Mouse (Mus musculus) erythroblast, adult 5-6 weeks (primary cell): ENCODE data around the gene Rnf214. TPM values are rescaled to one million over a fixed set of nuclear protein-coding genes. Genes with fewer than 3 reads are reported as not detected.
A peak's percentile ranks its signal among the peaks of the same experiment; 100 is the strongest.

ENCODE experiments used
- ATAC-seq: replicated peaks from 2 replicates; pipeline ENCODE4 v1.8.0; 2016; ENCODE audit warnings: moderate number of reproducible peaks, mild to moderate bottlenecking, moderate TSS enrichment, inconsistent platforms; ENCODE audit not compliant: poor library complexity, low FRiP score, severe bottlenecking
- total RNA-seq, 2 experiments: library from RNA; stranded (forward) in 1 of 2; stranded (reverse) in 1 of 2; fragments of 150-400 nt in 1 of 2; fragments of 200-764, 138-1000 nt in 1 of 2; gene quantifications; 2 replicates each; pipeline versions ENCODE4 v1.2.3 to v1.2.4; 2015 to 2017; ENCODE audit warnings: low replicate concordance in 2 of 2

Gene Rnf214
- total RNA-seq (2015; ENCODE audit: low replicate concordance): 7.3 and 17.3 TPM in 2 replicates
- total RNA-seq (2017; ENCODE audit: low replicate concordance): 17.3 and 22.4 TPM in 2 replicates

DNA sequence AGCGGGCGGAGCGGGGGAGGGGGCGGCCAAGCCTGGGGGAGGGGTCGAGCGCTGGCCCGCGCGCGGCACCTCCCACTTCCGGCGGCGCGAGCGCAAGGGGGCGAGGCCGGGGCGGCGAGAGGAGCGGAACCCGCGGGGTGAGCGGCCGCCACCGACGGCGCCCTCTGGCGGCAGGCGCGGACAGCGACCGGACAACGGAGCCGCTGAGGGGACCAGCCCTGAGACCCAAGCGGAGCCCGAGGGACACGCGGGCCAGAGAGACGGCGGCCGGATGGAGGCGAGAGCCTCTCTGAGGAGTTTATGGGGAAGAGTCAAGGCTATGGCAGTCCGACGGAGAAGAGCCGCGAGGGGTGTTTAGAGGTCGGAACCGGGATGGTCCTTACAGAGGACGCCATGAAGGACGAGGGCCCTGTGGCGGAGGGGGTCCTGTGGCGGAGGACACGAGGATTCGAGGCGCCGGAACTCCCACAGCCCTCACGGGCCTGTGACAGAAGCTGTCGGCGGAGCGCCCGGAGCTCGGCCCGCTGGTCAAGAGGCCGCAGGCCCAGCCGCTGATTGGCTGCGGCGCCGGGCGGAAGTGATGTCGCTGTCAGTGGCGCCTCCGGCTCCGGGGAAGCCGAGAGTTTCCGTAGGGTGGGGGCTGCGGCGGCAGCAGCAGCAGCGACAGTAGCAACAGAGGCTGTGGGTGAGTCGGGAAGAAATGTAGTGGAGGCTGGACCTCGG is at the start of gene Rnf214, which contains the start of gene Pcsk7:
Gene Rnf214 (minus strand): TSS at position 557 of the 723 bp plus-strand sequence.
Gene Pcsk7 (plus strand): TSS at position 143 of the 723 bp plus-strand sequence.
- ATAC-seq: peak; percentile 93

DNA sequence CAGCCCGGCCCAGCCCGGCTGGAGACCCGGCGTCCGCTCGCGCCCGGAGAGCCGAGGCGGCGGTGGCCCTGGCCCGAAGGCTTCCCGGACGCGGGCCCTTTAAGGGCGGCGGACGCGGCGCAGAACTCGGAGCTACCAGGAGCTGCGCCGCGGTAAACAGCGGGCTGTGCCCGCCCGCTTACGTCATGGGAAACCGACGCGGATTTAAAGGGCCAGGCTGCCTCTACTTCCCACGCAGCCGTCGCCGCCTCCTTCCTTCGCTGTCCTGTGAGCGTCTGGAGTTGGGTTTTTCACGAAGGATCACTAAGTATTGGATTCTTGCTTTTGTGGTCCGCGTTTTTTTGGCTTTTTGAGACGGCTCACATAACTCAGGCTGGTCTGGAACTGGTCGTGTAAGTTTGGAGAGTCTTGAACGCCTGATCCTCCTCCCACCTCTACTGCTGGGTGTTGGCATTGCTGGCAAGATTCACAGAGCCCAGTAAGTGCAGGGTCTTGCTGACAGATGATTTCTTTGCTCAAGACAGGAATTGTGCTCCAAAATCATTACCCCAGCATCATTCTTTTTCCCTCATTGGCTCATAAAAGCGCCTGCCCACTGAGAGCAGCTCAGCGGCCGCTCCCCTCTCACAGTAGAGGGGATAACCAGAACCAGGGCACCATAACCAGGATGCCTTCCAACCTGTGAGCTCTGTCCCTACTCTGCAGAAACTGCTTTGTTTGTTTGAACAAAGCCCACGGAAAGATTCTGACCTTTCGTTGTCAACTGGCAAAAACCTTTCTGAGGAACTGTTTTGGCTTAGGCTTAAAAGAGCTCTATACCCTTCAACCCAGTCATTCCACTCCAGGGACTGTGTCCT is 48.6 kb upstream of the Rnf214 start, which contains the start of gene Sidt2:
Gene Sidt2 (minus strand): TSS at position 152 of the 857 bp plus-strand sequence.
- peak; percentile 93 for ATAC-seq

GRCm38 (mm10) chr9:45954294-45955106 is 47.8 kb upstream of the Rnf214 start:
- ATAC-seq: peak; percentile 50

DNA sequence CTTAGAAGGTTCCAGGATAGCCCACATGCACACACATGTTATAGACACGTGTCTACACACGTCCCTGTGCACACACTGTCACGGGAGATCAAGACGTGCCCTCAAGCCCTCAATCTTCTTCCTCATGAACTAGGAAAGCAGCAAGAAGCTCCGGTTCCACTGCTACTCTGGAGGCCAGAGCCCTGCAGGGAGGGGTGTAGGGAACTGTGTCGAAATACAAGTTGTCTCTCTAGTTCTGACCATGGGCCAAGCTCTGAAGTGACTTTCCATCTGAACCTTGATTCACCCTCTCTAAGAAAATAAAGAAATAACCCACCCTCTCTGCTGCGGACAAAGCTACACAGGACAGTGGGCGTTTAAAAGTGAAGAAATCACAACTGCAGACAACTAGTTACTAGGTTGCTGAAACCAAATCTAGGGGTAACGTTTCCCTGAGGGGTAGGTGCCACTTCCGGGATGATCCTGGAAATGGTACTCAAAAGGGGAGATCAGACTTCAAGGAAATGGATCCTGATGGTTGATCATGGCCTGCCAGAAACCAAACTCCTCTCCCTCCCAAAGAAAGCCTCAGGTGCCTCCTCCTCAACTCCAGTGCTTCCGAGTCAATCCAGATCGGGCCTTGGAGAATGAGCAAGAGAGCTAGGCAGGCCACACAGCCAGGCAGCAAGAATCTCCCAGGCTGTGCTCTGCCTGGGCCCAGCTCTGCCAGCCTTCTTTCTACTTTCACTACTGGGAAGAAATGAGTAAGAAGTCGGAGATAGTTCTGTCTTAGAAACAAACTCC is 47.0 kb upstream of the Rnf214 start:
- peak; percentile 16; the same call in 1 of the 2 replicates for ATAC-seq

GRCm38 (mm10) chr9:45952890-45953289 is 46.2 kb upstream of the Rnf214 start:
- ATAC-seq: no peak

GRCm38 (mm10) chr9:45952057-45952456 is 45.3 kb upstream of the Rnf214 start:
- no peak for ATAC-seq

DNA sequence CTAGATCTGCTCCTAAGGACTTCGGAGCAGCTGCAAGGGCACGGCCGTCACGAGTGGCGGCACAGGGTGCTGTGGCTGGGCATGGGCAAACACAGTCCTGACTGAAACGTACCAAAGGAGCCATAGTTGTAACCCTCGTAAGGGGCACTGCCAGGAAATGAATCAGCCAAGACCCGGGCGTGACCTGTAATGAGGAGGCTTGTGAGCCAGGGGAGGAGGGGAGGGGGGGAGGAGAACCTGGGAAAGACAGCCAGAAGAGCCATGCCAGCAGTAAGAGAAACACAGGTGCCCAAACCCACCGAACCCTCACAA is 40.1 kb upstream of the Rnf214 start:
- no peak for ATAC-seq

- no peak for ATAC-seq
Observed at GRCm38 (mm10) chr9:45946182-45946871, 39.6 kb upstream of the Rnf214 start.

DNA sequence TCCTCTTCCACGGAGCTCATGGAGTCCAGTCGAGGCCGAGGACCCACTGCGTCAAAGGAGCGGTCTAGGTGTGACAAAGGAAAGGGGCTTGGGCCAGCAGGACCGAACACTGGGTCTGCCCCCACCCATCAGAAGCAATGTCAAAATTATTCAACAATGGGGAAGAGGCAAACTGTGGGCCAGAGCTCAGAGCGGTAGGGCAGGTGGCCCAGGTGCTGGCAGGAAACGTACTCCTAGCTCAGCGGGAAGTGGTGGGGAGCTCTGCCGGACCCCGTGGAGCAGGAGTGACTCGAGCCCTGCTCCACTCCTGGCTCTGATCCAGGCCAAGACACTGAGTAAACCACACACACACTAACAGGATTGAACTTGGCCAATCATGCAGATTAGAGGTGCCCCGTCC is 39.0 kb upstream of the Rnf214 start:
- no peak for ATAC-seq

DNA sequence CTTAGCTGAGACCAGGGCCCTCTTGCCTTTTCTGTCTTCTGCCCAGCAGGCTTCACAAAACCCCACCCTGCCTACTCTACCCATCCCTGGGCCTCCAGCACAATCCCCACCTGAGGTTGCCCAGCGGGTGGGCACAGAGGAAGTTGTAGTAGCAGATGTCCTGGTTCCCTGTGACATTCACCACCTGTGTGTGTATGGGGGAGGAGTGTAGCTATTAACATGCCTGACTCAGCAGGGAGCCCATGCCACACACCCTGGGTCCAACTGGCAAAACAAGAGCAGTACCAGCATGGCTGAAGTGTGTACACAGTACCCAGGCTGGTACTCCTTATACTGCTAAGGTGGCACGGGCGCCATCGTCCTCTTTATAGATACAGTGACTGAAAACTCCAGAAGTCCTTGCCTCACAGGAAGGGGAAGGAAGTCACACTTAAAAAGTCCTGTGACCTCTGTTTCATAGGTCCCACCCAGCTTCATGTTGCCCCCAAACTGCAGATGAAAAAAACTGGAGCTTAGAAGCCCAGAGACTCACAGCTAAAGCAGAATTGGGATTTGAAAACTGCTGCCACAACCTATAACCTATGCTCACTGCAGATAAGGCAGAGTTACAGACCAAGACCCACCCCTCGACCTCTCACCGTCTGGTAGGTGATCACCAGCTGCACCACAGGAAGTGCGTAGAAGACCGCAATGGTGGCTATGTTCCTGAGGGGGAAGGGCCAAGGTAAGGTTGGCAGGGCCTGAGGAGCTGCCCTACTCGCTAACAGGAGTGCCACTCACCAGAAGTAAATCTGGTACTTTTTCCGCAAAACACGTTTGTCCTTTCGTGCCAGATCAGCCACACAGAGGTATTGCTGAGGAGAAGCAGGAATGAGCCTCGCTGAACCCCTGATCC is 38.0 kb upstream of the Rnf214 start:
- no peak for ATAC-seq

- ATAC-seq: no peak
Observed at GRCm38 (mm10) chr9:45943628-45944505, 37.2 kb upstream of the Rnf214 start.

DNA sequence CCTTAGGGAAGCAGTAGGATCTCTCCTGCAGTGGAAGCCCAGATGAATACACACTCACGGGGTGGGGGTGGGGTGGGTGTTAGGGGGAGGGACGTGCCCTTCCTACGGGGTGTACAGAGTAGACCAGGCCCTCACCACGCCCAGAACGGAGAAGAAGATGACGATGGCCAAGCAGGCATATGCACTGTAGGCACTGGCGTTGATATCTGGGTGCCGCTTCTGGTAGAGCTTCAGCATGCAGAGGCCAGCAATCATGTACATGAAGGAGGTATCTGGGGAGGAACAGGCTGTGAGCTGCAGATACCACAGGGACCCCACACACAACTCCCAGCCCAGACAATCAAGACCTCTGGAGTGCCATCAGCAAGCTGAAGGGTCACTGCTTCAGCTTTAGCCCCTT is 36.2 kb upstream of the Rnf214 start:
- ATAC-seq: no peak

DNA sequence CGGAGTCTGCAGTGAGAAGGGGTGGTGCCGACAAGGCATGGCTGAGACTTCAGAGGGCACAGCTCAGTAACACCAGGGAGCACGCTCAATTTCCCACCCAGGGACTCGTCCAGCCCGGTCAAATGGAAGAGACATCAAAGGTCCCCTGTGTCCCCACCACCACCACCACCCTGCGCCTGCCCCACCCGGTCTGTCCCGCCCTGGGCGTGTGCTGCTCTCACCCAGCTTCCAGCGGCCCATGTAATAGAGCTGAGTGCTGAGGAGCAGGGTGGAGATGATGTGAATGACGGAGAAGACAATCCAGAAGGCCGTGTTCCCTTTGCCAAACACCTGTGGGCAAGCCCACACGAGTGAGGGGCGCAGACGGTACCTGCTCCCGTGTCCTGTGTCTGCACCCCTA is 35.8 kb upstream of the Rnf214 start:
- no peak for ATAC-seq

- no peak for ATAC-seq
Observed at GRCm38 (mm10) chr9:45941329-45941888, 34.7 kb upstream of the Rnf214 start.

DNA sequence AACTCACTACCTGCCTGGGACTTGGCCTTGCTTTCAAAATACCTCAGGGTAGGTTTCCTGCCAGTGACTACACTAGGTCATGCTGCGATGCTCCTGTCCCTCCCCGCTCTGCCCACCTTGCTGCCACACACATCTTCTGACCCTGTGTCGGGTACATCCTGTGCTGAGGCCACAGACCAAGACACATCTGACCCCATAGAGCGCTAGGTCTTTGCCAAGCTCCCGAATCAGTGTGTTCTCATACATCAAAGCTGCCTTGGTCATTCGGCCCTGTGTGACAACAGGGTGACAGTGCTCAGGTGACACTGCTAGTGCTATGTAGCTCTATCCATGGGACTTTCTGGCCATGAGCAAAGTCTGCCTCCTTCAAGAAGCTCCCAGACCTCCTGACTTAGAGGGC is 33.1 kb upstream of the Rnf214 start:
- ATAC-seq: no peak

DNA sequence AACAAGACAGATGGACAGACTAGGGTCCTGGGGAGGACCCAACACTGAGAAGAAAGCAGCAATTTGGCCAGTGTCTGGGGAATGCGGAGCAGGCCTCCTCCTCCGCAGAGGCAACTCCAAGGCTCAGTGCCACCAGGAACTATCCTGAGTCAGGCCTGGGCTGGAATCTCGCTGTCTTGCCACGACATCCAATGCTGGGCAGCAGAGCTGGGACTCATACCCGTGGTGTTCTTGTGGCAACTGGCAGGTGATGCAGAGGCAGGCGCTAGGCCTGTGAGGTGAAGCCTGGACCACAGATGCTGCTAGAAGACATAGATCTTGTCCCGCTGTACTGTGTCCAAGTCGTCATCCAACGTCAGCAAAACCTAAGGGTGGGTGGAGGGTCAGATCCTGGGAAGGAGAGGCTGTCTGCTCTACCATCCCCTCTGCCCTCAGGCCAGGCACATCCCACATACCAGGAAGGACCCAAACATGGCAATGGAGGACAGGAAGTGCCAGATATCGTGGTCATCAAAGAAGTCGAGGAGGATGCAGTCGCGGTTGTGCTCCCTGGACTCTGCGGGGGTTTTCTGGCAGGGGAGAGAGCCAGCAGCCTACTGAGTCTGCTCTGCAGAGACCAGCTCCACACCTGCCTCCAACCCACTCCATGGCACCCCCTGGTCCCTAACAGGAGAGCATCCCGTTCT is 32.4 kb upstream of the Rnf214 start:
- no peak for ATAC-seq
